Mouse (Mus musculus) intestine, postnatal 0 days (tissue): Measurements from ENCODE around the gene Ice1. TPM values are rescaled to one million over a fixed set of nuclear protein-coding genes. Genes with fewer than 3 reads are reported as not detected.

ENCODE experiments used
- ATAC-seq: fragments of 200-750 bp; cut with Nextera tagmentation; 2 replicates; pipeline ENCODE4 v1.8.0; 2017; ENCODE audit warnings: mild to moderate bottlenecking, moderate TSS enrichment, moderate library complexity
- H3K27ac ChIP-seq: fragments of 300-500 bp; sonication (generic); 2 replicates; pipeline ENCODE4 v1.5.1; 2014; ENCODE audit warnings: mild to moderate bottlenecking, low read depth, low read length, moderate library complexity
- H3K27me3 ChIP-seq: fragments of 300-500 bp; sonication (generic); replicated peaks from 2 replicates; pipeline ENCODE4 v1.6.1; 2014; ENCODE audit warnings: low read length, mixed read lengths; ENCODE audit not compliant: control insufficient read depth, insufficient read depth
- H3K36me3 ChIP-seq: fragments of 300-500 bp; sonication (generic); 2 replicates; pipeline ENCODE4 v1.6.1; 2014; ENCODE audit warnings: mild to moderate bottlenecking, moderate library complexity; ENCODE audit not compliant: control insufficient read depth, insufficient read depth
- H3K4me1 ChIP-seq: fragments of 300-500 bp; sonication (generic); replicated peaks from 2 replicates; pipeline ENCODE4 v1.6.1; 2014; ENCODE audit warnings: antibody characterized with exemption, low read length, mixed read lengths; ENCODE audit not compliant: control insufficient read depth, insufficient read depth
- H3K4me2 ChIP-seq: fragments of 300-500 bp; sonication (generic); replicated peaks from 2 replicates; pipeline ENCODE4 v1.6.1; 2014; ENCODE audit warnings: low read depth, mild to moderate bottlenecking, moderate library complexity
- H3K4me3 ChIP-seq: fragments of 300-500 bp; sonication (generic); 2 replicates; pipeline ENCODE4 v1.5.1; 2014; ENCODE audit warnings: low read depth, low read length
- H3K9ac ChIP-seq: fragments of 300-500 bp; sonication (generic); 2 replicates; pipeline ENCODE4 v1.6.1; 2014; ENCODE audit warnings: mild to moderate bottlenecking, low read depth, low read length
- H3K9me3 ChIP-seq: fragments of 300-500 bp; sonication (generic); 2 replicates; pipeline ENCODE4 v1.6.1; 2016; ENCODE audit warnings: mixed run types; ENCODE audit not compliant: control insufficient read depth
- CTCF ChIP-seq: sonication (generic); IDR thresholded peaks from 2 replicates; pipeline ENCODE4 v1.5.1; 2016; ENCODE audit warnings: low read depth, mild to moderate bottlenecking, control low read depth, antibody characterized with exemption, moderate library complexity
- WGBS: fragments of 180-500 bp; shearing (Covaris S2); extraction: QIAGEN DNeasy Blood & Tissue Kit; methylation state at CpG from one replicate; pipeline ENCODE4 v1.1.7; 2014; 5-methylcytosine and 5-hydroxymethylcytosine counted together
- polyA plus RNA-seq: library from polyadenylated mRNA; unstranded; fragments of >200 nt; fragmentation: Nextera tagmentation; extraction: Ambion mirVana; gene quantifications from 2 replicates; pipeline ENCODE4 v1.2.1, GENCODE M21; 2015

Gene Ice1
- polyA plus RNA-seq, 1 experiment from 2014 or later = 5.8 TPM

DNA sequence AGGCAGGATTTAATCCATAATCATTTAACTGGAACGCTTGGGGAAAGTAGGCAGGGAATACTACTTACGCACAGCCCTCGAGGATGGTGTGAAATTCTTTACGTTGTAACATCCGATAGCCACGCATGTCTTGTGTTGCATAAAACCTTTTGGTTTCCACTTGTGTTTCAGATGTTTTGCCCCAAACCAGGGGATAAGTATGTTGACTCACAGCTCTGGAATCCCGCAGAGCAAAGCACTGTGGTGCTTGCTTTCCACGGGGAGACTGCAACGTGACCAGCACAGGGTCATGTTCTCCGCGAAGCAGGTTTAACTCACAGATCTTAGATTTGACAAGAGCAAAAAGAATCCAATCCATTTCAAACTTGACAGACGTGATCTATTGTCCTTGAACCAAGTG, 18.1 kb upstream of the Ice1 start:
- no peak for TF ChIP-seq CTCF
- no peak for ATAC-seq
- Histone ChIP-seq H3K27me3 (no peaks in the 10 kb centered on the region), H3K27ac (no peak overlapping the region), H3K9me3 (no peaks in the 10 kb centered on the region), H3K4me2 (no peak overlapping the region), H3K4me3 (no peak overlapping the region), H3K4me1 (no peaks in the 10 kb centered on the region), H3K9ac (no peak overlapping the region), H3K36me3 (no peaks in the 10 kb centered on the region)
- 53% methylated on average over 12 of the region's 12 CpGs for WGBS

DNA sequence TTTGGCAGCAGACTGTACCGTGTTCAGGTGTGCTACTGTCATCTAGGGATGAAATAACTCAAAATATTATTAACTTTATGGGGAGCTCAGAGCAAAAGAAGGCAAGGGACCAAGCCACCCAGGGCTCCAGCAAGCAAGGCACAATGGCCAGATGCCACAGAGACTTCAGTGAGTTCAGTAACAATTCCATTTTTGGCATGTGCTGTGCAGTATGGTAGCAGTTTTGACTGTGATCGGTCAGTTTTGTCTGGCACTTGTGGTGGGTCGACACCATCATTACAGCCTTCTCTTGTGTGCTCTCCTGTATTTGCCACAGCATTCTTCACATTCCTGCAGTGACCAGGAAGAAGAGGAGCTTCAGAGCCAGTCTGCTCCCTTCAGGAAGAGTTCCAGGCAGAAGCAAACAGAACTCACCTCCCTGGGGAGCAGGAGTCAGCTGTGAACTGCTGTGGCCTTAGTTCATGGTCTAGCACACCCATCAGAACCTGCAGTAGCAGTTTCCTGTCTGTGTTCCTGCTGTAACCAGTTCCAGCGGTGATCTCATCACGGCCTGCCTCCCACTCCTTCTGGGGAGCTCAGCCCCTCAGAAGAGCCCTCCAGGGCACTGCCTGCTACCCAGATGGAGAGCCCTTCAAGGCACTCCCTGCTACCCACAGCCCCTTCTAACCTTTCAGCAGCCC, 16.8 kb upstream of the Ice1 start:
- H3K9ac ChIP-seq = no peak overlapping the region
- 0 out of 2 replicates have a peak, but pooled peaks have one; percentile 36 for ATAC-seq
- TF ChIP-seq CTCF = no peak
- H3K4me2 ChIP-seq = no peak overlapping the region
- no peaks in the 10 kb centered on the region for H3K36me3 ChIP-seq
- H3K27me3 ChIP-seq = no peaks in the 10 kb centered on the region
- 49% methylated on average over 5 of the region's 5 CpGs for WGBS
- H3K4me1 ChIP-seq = no peaks in the 10 kb centered on the region
- H3K4me3 ChIP-seq = no peak overlapping the region
- no peak overlapping the region; the same call in 1 of the 2 replicates for H3K27ac ChIP-seq
- H3K9me3 ChIP-seq = no peaks in the 10 kb centered on the region

DNA sequence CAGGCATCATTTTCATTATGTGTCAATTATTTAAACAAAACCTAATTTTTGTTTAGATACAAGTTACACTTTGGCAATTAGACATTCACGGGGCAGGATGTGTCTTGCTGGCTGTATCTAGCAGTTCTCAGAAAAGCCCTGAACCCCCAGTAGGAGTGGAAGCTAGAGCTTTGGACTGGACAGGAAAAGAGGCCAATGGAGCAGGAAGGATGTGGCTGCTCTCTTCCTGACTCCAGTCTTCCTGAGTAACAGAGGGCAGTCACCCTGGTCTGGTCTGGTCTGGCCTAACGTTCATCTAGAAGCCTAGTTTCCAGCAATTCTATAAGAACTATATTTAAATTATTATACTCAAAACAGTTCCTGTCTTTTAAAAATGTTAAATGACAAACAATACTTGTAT, 16.0 kb upstream of the Ice1 start:
- Histone ChIP-seq H3K9me3 (no peaks in the 10 kb centered on the region), H3K4me2 (no peak overlapping the region), H3K36me3 (no peaks in the 10 kb centered on the region), H3K4me3 (no peak overlapping the region), H3K27me3 (no peaks in the 10 kb centered on the region), H3K9ac (no peak overlapping the region), H3K27ac (no peak overlapping the region), H3K4me1 (no peaks in the 10 kb centered on the region)
- TF ChIP-seq CTCF = no peak
- WGBS = 71% methylated on average over 2 of the region's 2 CpGs
- ATAC-seq = no peak

DNA sequence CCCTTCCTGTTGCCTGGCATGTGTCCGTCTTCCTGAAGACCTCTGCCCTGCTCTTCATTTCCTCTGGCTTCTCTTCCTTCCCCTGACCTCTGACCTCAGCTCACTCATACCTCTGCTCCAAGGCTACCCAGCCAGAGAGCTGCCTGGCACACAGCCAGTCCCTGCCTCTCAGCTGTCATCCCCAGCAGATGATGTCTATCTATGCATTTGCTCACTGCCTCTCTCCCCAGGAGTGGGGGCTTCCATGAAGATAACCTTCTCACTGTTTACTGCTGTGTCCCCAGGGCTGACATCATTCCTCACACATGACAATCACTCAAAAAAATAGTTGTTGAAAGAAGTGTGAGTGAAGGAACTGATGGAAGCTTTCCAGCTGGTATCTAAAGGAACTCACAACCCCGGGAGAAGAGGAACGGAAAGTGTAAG, 12.6 kb upstream of the Ice1 start:
- Histone ChIP-seq H3K9ac (no peak overlapping the region), H3K4me3 (no peak overlapping the region), H3K4me2 (no peak overlapping the region), H3K9me3 (no peaks in the 10 kb centered on the region), H3K4me1 (no peaks in the 10 kb centered on the region), H3K36me3 (no peaks in the 10 kb centered on the region), H3K27me3 (no peaks in the 10 kb centered on the region), H3K27ac (no peak overlapping the region)
- 53% methylated on average over 3 of the region's 3 CpGs for WGBS
- no peak for TF ChIP-seq CTCF
- no peak for ATAC-seq

DNA sequence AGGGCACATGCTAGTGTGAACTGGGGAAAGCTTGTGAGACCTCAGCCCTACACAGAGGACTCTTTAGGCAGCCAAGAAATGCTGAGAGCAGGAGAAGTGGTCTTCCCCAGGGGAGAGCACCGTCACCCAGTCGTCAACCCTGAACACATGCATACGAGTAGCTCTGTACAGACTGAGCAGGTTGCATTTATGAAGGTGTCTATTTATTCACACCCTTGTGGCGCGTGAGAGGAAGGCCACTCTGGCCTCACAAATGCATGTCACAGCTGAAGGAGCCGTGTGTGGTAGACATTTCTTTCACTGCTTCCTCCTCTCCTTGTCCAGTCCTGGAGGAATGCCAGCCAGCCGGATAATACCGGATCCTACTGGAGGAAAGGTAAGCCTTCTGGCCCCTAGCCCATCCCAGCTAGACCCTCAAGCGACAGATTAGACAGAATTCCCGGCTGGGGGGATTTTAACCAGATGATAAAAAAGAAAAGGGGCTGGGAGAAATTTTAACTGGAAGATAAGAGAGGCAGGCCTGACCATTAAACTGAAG, 8.6 kb upstream of the Ice1 start:
- no peak for TF ChIP-seq CTCF
- 46% methylated on average over 10 of the region's 10 CpGs for WGBS
- ATAC-seq = peak; percentile 26; the same call in 1 of the 2 replicates

DNA sequence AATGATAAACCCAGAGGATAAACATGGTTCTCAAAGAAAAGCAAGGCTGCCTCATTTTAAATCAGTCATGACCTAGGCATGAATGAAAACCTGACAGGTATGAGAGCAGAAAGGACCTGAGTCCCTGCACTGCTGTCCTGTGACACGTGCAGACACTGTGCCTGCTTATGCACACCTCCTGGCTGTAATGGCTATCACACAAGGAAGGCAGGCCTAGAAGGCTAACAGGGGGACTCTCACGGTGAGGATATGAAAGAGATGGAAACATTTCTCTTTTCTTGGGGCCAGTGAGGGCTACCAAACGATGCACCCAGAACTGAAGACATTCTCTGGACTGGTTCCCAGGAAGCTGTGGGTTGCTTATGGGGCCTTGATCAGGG, 6.6 kb upstream of the Ice1 start:
- no peak for ATAC-seq
- H3K4me1 ChIP-seq = no peaks in the 10 kb centered on the region
- no peak overlapping the region for H3K4me2 ChIP-seq
- H3K4me3 ChIP-seq = no peak overlapping the region
- TF ChIP-seq CTCF = no peak
- 48% methylated on average over 3 of the region's 3 CpGs for WGBS
- no peak overlapping the region for H3K9ac ChIP-seq
- no peak overlapping the region for H3K27ac ChIP-seq
- H3K36me3 ChIP-seq = no peaks in the 10 kb centered on the region
- no peaks in the 10 kb centered on the region for H3K27me3 ChIP-seq
- H3K9me3 ChIP-seq = no peaks in the 10 kb centered on the region

More for the DNA sequence above, 8.6 kb upstream of the Ice1 start:
- Histone ChIP-seq H3K36me3 (no peaks in the 10 kb centered on the region), H3K4me2 (no peak overlapping the region), H3K9me3 (no peaks in the 10 kb centered on the region), H3K9ac (no peak overlapping the region), H3K4me1 (no peaks in the 10 kb centered on the region), H3K4me3 (no peak overlapping the region), H3K27me3 (no peaks in the 10 kb centered on the region), H3K27ac (no peak overlapping the region)
